Mouse (Mus musculus): ENCODE data around the gene Rps27rt.

DNA sequence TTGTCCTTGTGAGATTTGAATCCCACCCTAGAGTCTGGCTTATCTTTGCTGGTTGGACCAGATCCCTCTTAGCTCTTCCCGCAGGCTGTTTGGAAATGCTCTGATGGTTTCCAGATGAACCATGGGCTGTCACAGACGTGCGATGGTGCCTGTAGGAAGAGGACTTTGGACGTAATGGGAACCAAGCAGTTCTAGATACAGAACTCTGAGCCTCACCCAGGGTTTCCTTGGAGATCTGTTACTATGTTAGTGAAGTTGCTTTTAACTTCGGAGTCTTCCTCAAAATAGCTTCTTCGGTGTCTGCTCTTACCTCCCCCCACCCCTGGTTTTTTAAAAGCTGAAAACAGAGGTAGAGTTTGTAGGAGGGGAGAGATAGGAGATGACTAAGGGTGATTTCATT is 2.6 kb downstream of the Rps27rt start:
- TF ChIP-seq CTCF (IDR thresholded peaks at IDR 0.05; ENCODE audit: borderline replicate concordance, insufficient read depth, low read length), result no peak
- TF ChIP-seq POLR2A (IDR thresholded peaks at IDR 0.05; ENCODE audit: low read depth, low read length), result no peak
